Mouse (Mus musculus) MEL (cell line): Measurements from ENCODE around the gene Ddx54.

Experiments used
- CTCF ChIP-seq, 3 experiments: IDR thresholded peaks in 2 of 3; conservative IDR thresholded peaks in 1 of 3; 2 replicates each; pipeline ENCODE4 v1.5.1; 2011 to 2012; ENCODE audit warnings: low read length in 3 of 3, low read depth in 2 of 3, mild to moderate bottlenecking in 2 of 3, improper control_type of control experiment in 1 of 3, inconsistent platforms in 1 of 3, mixed read lengths in 1 of 3, moderate library complexity in 1 of 3; ENCODE audit not compliant: control insufficient read depth in 1 of 3, insufficient read depth in 1 of 3, poor library complexity in 1 of 3, severe bottlenecking in 1 of 3
- EP300 ChIP-seq, 2 experiments: IDR thresholded peaks; 2 replicates each; pipeline ENCODE4 v1.6.1; 2011; ENCODE audit warnings: improper control_type of control experiment in 2 of 2, low read length in 2 of 2, low read depth in 1 of 2, mild to moderate bottlenecking in 1 of 2

DNA sequence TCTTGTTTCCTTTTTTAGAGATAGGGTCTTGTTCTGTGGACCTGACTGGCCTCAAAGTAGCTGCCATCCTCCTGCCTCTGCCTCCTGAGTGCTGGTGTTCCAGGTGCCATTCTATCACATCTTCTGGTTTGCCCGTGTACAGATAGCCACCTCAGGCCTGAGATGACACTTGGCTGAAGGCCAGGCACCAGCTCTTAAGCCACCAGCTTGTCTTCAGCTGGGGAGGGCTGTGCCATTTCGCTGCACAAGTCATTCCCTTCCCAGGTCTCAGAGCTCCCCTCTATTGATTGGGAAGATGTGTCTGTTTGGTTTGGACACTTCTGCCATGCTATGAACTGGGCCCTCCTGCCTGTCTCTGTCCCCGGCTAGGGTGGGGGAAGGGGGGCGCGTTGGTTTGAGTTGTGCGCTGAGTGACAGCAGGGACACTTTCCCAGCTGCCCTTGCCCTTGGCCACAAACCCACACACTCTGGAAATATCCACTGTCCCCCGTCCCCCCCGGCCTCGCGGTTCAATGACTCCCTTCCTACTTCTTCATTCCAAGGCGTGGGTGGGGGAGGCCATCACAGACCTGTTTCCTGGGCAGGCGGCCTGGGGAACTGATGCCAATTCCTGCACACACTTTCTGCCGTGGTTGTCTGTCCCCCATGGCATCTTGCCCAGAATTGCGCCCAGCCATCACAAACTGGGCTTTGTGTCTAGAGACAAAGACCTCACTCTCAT, 31.0 kb downstream of the Ddx54 start:
- TF ChIP-seq CTCF (IDR thresholded peaks at IDR 0.05 in 2 of 3, conservative IDR thresholded peaks at IDR 0.05 in 1 of 3; ENCODE audit: control insufficient read depth in 1 of 3, insufficient read depth in 1 of 3, low read depth in 2 of 3, low read length in 3 of 3, poor library complexity in 1 of 3, severe bottlenecking in 1 of 3) (no peak), EP300 (IDR thresholded peaks at IDR 0.05; ENCODE audit: low read depth in 1 of 2, low read length in 2 of 2) (no peak)
